Mouse (Mus musculus) small intestine, adult 2 months (tissue): ENCODE measurements at regions not wholly inside any gene's neighbourhood (a gene's known extent, or its start where the extent isn't known, plus 50 kb on each side); places are given as distances from the start of the nearest gene placed in this dataset.

Source experiments
- H3K27ac ChIP-seq: fragments of 200-500 bp; 2 replicates; pipeline ENCODE4 v1.5.1; 2012; ENCODE audit warnings: low read depth, low read length, control low read depth, inconsistent platforms; ENCODE audit not compliant: insufficient read depth
- H3K27me3 ChIP-seq: fragments of 200-500 bp; 2 replicates; pipeline ENCODE4 v1.6.1; 2012; ENCODE audit warnings: mild to moderate bottlenecking, moderate library complexity, low read length, inconsistent platforms; ENCODE audit not compliant: control insufficient read depth, insufficient read depth
- H3K36me3 ChIP-seq: fragments of 200-500 bp; 2 replicates; pipeline ENCODE4 v1.6.1; 2012; ENCODE audit warnings: mild to moderate bottlenecking, low read length, control low read depth, inconsistent platforms; ENCODE audit not compliant: control insufficient read depth, insufficient read depth
- H3K4me1 ChIP-seq: fragments of 200-500 bp; 2 replicates; pipeline ENCODE4 v1.6.1; 2012; ENCODE audit warnings: low read length, inconsistent platforms, mixed read lengths; ENCODE audit not compliant: control insufficient read depth, insufficient read depth, insufficient read length
- H3K4me3 ChIP-seq: fragments of 200-500 bp; 2 replicates; pipeline ENCODE4 v1.5.1; 2012; ENCODE audit warnings: low read depth, mild to moderate bottlenecking, control low read depth, inconsistent platforms, low read length, moderate library complexity
- CTCF ChIP-seq: fragments of 200-500 bp; IDR thresholded peaks from 2 replicates; pipeline ENCODE4 v1.5.1; 2012; ENCODE audit warnings: low read depth, mild to moderate bottlenecking, control low read depth, inconsistent platforms, low read length, moderate library complexity, mixed read lengths; ENCODE audit not compliant: insufficient replicate concordance, insufficient read length; ENCODE audit errors: extremely low read depth
- POLR2A ChIP-seq: fragments of 200-500 bp; IDR thresholded peaks from 2 replicates; pipeline ENCODE4 v1.6.1; 2012; ENCODE audit warnings: low read depth, mild to moderate bottlenecking, control low read depth, inconsistent platforms, low read length, moderate library complexity
- WGBS: fragments of 180-500 bp; shearing (Covaris S2); methylation state at CpG from one replicate; pipeline ENCODE4 v1.1.7; 2018; 5-methylcytosine and 5-hydroxymethylcytosine counted together

GRCm38 (mm10) chr2:45438739-45439138, 321.5 kb upstream of the Zeb2 start:
- TF ChIP-seq POLR2A (no peak), CTCF (no peak)
- 62% methylated on average over 9 of the region's 9 CpGs for WGBS

GRCm38 (mm10) chr2:45435261-45435980, 318.2 kb upstream of the Zeb2 start:
- Histone ChIP-seq H3K4me3 (no peak overlapping the region), H3K4me1 (no peaks in the 10 kb centered on the region), H3K27me3 (no peaks in the 10 kb centered on the region), H3K36me3 (no peaks in the 10 kb centered on the region), H3K27ac (no peak overlapping the region)
- WGBS, result 47% methylated on average over 6 of the region's 6 CpGs
- TF ChIP-seq POLR2A (no peak), CTCF (no peak)

More at GRCm38 (mm10) chr2:45438739-45439138, 321.5 kb upstream of the Zeb2 start:
- no peak overlapping the region for H3K4me3 ChIP-seq
- H3K4me1 ChIP-seq, result no peaks in the 10 kb centered on the region
- H3K27ac ChIP-seq, result no peak overlapping the region
- H3K27me3 ChIP-seq, result no peaks in the 10 kb centered on the region
- H3K36me3 ChIP-seq, result no peaks in the 10 kb centered on the region

GRCm38 (mm10) chr2:45434789-45435188, 317.6 kb upstream of the Zeb2 start:
- TF ChIP-seq CTCF (no peak), POLR2A (no peak)
- WGBS, result 88% methylated on average over 5 of the region's 5 CpGs
- no peaks in the 10 kb centered on the region for H3K27me3 ChIP-seq
- H3K4me3 ChIP-seq, result no peak overlapping the region
- no peak overlapping the region for H3K27ac ChIP-seq
- no peaks in the 10 kb centered on the region for H3K36me3 ChIP-seq
- no peaks in the 10 kb centered on the region for H3K4me1 ChIP-seq

GRCm38 (mm10) chr2:45434169-45434568, 317.0 kb upstream of the Zeb2 start:
- WGBS, result 91% methylated on average over 1 of the region's 1 CpGs
- H3K27ac ChIP-seq, result no peak overlapping the region
- no peaks in the 10 kb centered on the region for H3K27me3 ChIP-seq
- TF ChIP-seq POLR2A, result no peak
- TF ChIP-seq CTCF, result no peak
- no peak overlapping the region for H3K4me3 ChIP-seq
- no peaks in the 10 kb centered on the region for H3K4me1 ChIP-seq
- no peaks in the 10 kb centered on the region for H3K36me3 ChIP-seq

DNA sequence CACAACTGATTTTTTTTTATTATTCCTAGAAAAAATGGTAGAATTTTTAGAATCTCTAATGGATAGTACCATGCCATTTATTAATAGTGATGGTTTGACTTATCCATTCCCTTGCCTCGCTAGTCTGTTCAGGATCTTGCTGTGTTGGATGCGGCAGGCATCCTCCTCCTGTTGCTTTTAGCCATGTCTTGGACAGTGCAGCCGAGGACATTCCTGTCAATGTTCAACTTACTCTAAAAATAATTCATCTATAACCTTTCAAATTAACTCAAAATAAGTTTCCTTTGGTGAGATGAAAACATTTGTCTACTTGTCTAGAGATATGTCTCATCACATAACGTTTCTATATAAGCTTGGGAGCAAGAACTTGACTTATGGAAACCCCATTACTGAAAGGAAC, 314.2 kb upstream of the Zeb2 start:
- TF ChIP-seq CTCF (no peak), POLR2A (no peak)
- H3K4me3 ChIP-seq, result no peak overlapping the region
- H3K4me1 ChIP-seq, result no peaks in the 10 kb centered on the region
- no peaks in the 10 kb centered on the region for H3K27me3 ChIP-seq
- no peak overlapping the region for H3K27ac ChIP-seq
- H3K36me3 ChIP-seq, result no peaks in the 10 kb centered on the region
- 84% methylated on average over 4 of the region's 4 CpGs for WGBS

DNA sequence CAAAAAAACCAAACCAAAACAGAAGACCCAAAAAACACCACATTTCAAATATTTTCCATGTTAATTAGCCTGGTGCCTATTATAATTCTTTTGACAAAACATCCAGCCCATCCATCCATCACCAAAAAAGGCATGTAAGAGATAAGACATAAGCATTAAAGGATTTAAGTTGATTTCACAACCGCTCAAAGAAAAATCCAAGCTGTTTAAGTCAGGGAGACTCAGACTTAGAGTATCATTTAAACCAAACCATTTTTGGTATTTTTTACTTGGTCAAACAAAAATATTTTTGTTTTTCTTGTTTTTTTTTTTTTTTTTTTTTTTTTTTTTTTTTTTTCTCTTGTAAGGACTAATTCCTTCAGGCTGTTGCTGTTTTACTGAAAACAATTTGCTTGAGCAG, 304.6 kb upstream of the Zeb2 start:
- Histone ChIP-seq H3K4me3 (no peak overlapping the region), H3K27ac (no peak overlapping the region), H3K36me3 (no peaks in the 10 kb centered on the region), H3K4me1 (no peaks in the 10 kb centered on the region), H3K27me3 (no peaks in the 10 kb centered on the region)
- WGBS, result 80% methylated on average over 1 of the region's 1 CpGs
- TF ChIP-seq CTCF, result no peak
- TF ChIP-seq POLR2A, result no peak

- TF ChIP-seq POLR2A, result no peak
- no peak for TF ChIP-seq CTCF
- no peaks in the 10 kb centered on the region for H3K36me3 ChIP-seq
- no peak overlapping the region for H3K27ac ChIP-seq
- no peaks in the 10 kb centered on the region for H3K27me3 ChIP-seq
- 91% methylated on average over 8 of the region's 8 CpGs for WGBS
- no peaks in the 10 kb centered on the region for H3K4me1 ChIP-seq
- H3K4me3 ChIP-seq, result no peak overlapping the region
These were observed 290.9 kb upstream of the Zeb2 start for GRCm38 (mm10) chr2:45408136-45408535.
